Mouse (Mus musculus) spleen, embryonic (tissue): ENCODE measurements at regions not wholly inside any gene's neighbourhood (a gene's known extent, or its start where the extent isn't known, plus 50 kb on each side); places are given as distances from the start of the nearest gene placed in this dataset.

Source experiments
- CTCF ChIA-PET: fragments of 350-600 bp; sonication (Branson Sonifier 250); formaldehyde crosslinking; loops from one replicate; lab custom pipeline; 2022; lab: Charles Lee

- CTCF ChIA-PET = no interaction called here
Observed at GRCm38 (mm10) chr7:137629540-137629939, 192.1 kb downstream of the Glrx3 start.

GRCm38 (mm10) chr7:137648621-137649020, 211.2 kb downstream of the Glrx3 start:
- CTCF ChIA-PET = no interaction called here

- CTCF ChIA-PET = no interaction called here
Observed at GRCm38 (mm10) chr7:137649650-137650049, 212.2 kb downstream of the Glrx3 start.

DNA sequence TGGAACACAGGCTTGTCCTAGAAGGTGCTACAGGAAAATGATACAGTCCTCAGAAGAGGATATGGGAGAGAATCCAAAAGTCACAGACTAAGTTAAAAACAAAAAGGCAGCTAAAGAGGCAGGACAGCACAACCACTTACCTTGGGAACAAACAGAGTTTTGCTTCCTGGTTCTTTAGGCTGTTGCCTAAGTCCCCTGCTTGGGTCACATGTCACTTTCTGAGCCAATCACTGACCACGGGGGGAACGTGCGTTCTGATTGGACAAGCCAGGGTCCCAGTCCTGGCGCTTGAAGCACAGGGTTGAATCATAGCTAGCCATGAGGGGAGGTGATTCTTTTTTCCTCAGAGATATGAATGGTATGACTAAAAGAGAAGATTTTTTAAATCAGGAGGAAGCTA, 216.4 kb downstream of the Glrx3 start:
- CTCF ChIA-PET = no interaction called here

DNA sequence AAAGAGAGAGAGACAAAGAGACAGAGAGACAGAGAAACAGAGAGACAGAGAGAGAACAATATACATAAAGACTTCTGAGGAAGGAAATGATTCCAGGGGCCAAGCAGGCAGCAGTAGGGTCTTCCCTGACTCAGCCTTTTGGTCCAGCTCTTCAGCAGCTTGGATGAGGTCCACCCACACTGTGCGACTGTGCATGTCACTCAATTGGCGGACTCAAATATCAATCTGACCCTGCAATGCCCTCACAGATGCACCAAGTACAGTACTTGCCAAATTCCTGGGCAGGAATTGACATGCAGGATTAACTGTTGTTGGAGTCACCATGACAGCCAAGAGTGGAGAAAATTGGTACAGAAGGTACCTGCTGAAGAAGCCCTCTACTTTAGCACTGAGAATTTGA, 229.8 kb downstream of the Glrx3 start:
- CTCF ChIA-PET = no interaction called here

DNA sequence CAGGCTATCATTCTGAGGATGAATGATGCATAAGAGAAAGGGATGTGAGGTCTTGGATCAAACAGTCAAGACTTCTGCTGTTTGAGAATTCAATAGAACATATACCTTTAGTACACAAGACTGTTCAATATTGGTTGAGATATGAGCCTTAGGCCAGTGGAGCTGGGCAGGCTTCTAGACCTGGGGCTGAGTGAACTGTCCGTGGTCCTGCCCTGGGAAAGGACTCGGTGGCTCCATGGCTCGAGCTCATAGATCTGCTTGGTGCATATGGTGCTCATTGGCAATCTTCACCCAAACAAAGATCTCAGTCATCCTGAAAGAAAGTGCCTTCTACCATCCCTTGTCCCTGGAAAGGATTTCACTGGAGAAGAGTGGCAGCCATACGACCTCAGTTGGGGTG, 233.7 kb downstream of the Glrx3 start:
- CTCF ChIA-PET = no interaction called here

DNA sequence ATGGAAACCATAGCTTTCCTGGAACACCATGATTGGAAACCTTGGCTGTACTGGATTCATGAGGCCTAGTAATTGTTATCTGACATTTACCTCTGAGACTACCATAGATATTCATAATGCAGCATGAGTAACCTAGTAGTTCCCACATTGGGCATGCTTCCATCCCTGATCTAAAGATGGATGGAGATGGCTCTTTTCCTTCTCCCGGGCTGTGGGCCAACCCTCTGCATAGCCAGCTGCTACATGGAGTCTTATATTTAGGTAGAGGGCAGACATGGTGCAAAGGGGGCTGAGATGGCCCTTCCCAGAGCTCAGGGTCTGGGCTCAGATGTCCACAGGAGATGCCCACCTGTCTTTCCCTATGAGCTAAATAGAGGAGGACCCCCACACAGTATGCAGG, 237.2 kb downstream of the Glrx3 start:
- CTCF ChIA-PET = no interaction called here

DNA sequence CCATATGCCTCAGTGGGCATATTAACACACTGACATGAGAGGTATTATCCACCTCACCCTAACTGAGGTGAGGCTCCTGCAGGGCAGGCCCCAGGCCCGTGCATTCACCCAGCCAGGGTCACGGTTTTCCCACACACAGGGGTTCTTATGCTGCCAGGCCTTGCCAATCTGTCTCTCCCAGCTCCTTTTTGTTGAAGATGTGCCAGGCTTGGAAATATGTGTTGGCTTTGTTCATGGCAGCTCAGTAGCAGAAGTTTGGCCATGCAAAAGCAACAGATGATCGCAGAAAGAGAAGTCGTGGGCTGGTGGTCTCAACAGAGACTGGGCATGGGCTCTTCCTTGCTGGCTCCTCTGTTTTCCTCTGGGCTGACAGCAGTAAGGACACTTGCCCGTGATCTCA, 238.0 kb downstream of the Glrx3 start:
- CTCF ChIA-PET = no interaction called here

DNA sequence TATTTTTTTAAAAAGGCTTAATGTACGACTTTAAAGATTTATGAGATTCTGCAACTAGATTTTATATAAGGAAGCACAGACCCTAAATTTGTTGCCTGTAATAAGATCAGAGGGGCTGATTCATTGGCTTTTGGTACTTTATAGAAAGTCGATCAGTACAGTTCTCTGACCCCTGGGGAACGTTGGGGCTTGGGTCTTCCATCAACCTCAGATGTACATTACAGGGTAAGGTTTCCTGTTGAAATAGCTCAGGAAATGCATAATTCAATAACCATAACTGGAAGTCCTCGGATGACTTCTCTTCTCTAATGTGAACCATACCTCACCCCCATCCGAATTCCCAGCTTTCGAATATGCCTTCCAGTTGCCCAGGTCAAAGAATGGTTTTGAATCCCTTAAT, 247.4 kb downstream of the Glrx3 start:
- CTCF ChIA-PET = no interaction called here

DNA sequence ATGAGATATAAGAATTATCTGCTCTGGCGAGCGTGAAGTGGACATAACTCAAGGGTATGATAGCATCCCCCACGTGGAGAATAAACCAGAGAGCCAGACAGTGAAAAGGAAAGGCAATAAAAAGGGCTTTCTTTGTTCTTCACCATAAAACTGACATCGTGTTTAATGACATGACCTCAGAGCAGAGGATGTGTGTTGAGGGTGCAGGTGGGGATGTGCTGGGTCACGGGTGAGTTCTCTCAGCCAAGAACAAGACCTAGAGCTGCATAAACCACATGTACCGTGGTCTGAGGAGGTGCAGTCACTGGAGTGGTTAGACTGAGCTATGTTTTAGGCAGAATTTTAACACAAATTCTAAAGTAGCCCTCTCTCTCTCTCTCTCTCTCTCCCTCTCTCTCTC, 247.9 kb downstream of the Glrx3 start:
- CTCF ChIA-PET = no interaction called here

DNA sequence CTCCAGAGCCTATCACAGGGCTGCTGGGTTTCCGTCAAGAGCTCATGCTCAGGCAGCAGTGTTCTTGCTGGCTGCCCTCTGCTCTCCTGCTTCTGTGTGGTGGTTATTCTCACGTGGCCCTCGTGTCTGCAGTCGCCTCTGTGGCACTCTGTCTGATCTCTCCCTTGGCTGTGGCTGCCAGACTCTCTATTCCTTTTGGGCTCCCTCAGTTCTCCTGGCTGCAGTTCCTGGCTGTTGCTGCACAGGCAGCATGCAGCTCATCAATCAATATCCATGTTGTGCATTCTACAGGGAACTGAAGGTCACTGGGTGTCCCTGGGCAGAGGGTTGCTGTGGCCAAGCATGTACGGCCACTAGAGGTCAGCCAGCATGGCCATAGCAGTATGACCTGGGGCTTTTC, 259.4 kb downstream of the Glrx3 start:
- CTCF ChIA-PET = no interaction called here

GRCm38 (mm10) chr7:137698501-137698900, 261.1 kb downstream of the Glrx3 start:
- CTCF ChIA-PET = interaction anchor here (0.7 kb wide), 1 partner anchor 76 kb away, joined by 3 read pairs; no protein-coding TSS in a partner anchor

DNA sequence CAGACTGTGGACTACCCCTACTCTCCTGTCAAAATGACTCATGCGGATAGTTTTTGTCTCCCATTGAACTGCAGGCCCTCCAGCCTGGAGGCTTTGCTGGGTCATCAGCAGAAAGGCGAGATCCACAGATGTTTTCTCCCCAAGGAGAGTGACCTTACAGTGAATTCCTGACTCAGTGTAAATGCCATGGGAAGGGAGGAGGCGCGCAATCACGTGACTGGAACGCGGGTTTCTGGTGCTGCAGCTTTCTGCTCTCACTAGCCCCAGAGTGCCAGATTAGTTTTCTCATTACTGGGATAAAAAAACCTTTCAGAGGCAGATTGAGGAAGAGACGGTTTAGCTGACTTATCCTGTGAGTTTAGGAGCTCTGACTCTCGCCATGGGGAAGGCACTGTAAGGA, 275.4 kb downstream of the Glrx3 start:
- CTCF ChIA-PET = no interaction called here

GRCm38 (mm10) chr7:137713856-137714255, 276.4 kb downstream of the Glrx3 start:
- CTCF ChIA-PET = no interaction called here

- CTCF ChIA-PET = no interaction called here
Observed at GRCm38 (mm10) chr7:137714318-137714962, 277.0 kb downstream of the Glrx3 start.

- CTCF ChIA-PET = no interaction called here
Observed at GRCm38 (mm10) chr7:137715126-137715900, 277.9 kb downstream of the Glrx3 start.

DNA sequence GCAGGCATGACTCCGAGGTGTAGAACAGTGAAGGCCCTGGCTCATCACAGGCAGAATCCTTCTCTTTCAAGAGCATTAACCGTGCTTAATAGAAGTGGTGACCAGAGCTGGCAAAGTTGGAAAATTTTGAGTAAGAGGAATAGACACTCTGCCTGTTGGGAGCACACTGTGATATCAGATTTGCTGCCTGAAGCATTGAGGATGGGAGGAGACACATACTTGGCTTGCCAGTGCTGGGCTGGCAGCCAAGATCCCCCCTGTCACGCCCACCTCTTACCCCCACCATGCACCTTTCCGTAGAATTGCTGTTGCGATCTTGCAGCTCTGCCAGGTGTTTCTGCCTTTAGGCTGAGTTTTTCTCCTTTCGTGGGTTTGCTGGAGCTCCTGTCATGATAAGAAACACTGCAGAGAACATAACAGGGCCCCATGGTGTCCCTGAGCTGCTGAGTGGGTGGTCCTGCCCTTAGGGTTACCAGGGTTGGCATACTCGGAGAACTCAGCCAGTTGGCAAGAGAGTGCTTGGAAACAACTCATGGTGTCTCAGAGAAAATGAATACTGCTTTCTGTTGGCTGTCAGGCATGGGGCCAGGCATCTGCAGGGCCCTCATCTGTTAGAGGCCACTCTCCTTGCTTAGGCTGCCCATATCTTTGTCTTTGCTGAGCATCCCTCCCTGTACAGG, 286.1 kb downstream of the Glrx3 start:
- CTCF ChIA-PET = no interaction called here

- CTCF ChIA-PET = no interaction called here
Observed at GRCm38 (mm10) chr7:137726031-137726430, 288.6 kb downstream of the Glrx3 start.

DNA sequence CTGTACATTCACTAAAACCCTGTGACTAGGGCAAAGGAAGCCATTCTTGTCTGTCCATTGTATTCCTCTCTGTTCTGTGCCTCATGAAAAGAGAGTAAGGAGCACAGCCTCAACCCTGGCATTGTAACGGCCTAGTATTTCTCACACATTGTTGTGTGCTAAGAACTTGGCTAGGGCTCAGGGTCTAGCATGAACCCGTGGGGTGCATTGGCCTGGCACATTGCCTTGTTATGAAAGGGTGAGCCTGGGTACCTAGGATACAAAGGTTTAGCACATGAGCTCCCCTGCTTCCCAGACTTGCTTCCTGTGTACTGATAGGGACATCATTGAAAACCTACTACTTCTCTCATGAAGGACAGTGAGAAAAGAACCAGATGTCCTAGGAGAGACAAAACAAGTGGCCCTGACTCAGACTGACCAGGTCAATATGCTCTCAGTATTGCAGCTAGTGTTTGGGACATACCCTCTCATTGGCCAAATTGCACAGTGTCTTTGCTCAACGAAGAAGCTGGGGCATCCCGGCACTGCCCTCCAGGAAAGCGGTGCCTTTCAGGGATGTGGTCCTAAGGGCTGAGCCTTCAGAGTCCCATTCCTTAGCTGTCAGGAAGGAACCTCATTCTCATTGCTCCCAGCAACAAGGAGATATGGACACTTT, 298.6 kb downstream of the Glrx3 start:
- CTCF ChIA-PET = no interaction called here

GRCm38 (mm10) chr7:137741702-137742101, 304.3 kb downstream of the Glrx3 start:
- CTCF ChIA-PET = no interaction called here

DNA sequence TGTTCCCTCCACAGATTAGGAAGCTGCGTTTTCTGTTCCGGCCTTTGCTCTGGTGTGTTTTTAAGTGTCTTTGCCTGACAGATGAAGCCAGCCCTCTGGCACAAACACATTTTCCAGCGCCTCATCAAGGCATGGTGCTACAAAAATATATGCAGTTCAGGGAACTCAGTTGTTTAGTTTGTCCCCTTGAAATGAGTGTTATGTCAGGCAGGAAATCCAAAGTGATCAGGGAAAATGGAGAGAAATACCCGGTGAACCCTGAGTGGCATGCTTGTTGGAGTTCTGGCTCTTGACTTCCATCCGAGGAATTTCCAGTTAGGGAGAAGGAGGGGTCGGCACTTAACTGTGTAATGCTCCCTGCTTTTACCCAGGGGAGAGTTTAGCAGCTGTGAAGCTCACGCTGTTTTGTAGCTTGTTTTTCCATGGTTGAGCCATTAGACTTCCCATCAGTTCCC, 304.9 kb downstream of the Glrx3 start:
- CTCF ChIA-PET = no interaction called here

DNA sequence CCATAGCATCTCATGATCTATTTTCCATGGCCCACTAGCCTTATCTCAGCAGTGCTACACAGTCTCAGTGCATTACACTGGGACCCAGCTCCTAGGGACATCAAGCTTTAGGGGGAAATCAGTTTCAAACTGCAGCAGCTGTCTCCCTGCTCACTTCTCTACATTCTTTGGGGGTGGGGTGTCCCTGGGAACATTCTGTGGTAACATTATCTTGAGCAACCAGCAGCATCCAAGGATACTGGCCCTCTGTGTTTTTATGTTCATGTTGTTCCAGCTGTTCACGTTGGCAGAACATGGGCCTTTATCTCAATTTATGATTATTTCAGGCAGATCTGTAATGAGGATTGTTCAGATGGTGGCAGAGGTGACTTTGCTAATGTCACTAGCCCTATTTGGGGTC, 308.2 kb downstream of the Glrx3 start:
- CTCF ChIA-PET = no interaction called here
